Mouse (Mus musculus) C2C12 (cell line): ENCODE results near the gene Gtf3c1.

Source experiments
- CTCF ChIP-seq: IDR thresholded peaks from one replicate; pipeline ENCODE4 v1.5.1; 2011; ENCODE audit not compliant: control insufficient read depth, insufficient read depth, insufficient read length
- MYOG ChIP-seq: IDR thresholded peaks from one replicate; pipeline ENCODE4 v1.6.1; 2011; ENCODE audit not compliant: control insufficient read depth, insufficient read length; ENCODE audit errors: extremely low read depth
- USF1 ChIP-seq: IDR thresholded peaks from one replicate; pipeline ENCODE4 v1.6.1; 2011; ENCODE audit warnings: low read depth, mild to moderate bottlenecking, control low read depth, moderate library complexity

- TF ChIP-seq CTCF (no peak), MYOG (no peak), USF1 (no peak)
Measured at GRCm38 (mm10) chr7:125671396-125671795, 36.2 kb downstream of the Gtf3c1 start.
